Mouse (Mus musculus): ENCODE measurements at regions not wholly inside any gene's neighbourhood (a gene's known extent, or its start where the extent isn't known, plus 50 kb on each side); places are given as distances from the start of the nearest gene placed in this dataset.
A peak's percentile ranks its signal among the peaks of the same experiment; 100 is the strongest.

DNA sequence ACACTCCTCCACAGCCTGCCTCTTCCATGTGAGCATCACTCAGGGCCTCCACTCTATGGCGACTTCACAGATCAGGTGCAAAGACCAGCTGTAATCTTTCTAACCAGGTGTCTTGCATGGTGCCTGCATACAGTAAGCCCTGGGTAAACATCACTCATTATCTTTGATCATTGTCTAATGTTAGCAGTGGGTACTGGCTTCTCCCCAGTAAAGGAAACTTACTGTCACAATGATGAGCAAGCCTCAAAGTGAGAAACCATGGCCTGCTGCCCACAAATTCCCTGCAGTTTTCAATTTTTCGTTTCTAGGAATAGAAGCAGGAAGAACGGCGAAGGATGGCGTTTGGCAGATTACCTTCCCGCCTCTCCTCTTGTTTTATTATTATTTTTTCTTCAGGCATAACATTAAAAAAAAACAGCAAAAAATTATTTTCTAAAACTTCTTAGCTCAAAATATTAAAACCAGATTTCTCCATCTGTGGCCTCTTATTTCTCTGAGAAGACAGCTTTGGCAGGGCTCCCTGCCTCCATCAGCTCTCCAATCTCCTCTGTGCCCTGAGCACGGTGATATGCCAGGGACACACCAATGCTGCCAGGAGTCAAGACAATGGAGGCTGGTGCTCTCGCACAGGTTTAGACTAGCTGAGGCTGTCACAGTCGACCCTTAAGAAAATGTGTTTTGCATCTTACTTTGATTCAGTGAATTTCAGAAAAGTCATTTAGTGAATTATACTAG is 169.2 kb upstream of the Cxcl12 start:
- DNase-seq (ENCODE audit: extremely low spot score in 1 of 2, low spot score in 1 of 2): peak in 1 of 2 experiments; percentile 71

DNA sequence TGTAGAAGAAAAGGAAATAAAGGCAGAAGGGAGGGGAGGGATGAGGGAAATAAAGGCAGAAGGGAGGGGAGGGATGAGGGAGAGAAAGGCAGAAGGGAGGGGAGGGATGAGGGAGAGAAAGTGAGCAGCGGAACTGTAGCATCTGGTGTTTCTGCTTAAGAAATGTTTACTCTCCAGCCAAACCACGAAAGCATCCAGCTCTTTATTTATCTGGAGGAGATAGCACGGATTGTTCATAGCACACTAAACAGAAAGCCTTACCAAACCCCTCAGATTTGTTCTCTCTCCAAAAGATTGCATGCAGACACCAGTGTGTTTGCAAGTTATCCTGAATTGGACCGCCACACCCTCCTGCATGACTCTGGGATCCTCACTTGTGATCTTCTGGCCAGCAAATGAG is 168.4 kb upstream of the Cxcl12 start:
- DNase-seq (ENCODE audit: extremely low spot score in 1 of 2, low spot score in 1 of 2): no peak

DNA sequence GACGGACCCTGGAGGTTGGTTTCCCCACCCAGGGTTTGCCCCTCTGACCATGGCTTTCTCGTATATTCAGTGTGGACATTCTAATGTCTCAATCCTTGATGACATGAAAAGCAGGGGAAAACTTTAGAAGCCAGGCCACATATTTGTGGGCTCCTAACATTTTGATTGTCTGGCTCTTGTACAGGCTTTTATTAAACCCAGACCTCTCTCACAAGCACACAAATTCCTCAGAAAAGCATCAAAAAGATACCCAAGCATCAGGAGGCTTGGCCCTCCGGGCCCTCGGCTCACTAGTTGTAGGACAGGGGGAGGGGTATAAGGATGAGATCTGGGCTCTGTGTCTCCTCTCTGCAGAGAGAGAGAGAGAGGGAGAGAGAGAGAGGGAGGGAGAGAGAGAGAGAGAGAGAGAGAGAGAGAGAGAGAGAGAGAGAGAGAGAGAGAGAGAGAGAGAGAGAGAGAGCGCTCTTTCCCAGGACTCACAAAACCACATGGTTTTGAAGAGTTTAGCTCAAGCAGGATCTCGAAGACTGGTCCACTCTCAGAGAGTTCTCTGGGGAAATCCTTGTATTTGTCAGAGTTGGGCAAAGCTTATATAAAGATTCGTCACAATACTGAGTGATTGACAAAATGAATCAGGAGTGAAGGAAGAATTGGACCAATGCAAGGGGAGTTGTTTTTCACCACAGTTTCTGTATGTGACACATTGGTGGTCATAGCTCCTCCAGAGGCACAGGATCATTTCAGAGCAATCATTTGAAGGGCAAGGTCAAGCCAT is 167.2 kb upstream of the Cxcl12 start:
- no peak for DNase-seq (ENCODE audit: extremely low spot score in 1 of 2, low spot score in 1 of 2)

DNA sequence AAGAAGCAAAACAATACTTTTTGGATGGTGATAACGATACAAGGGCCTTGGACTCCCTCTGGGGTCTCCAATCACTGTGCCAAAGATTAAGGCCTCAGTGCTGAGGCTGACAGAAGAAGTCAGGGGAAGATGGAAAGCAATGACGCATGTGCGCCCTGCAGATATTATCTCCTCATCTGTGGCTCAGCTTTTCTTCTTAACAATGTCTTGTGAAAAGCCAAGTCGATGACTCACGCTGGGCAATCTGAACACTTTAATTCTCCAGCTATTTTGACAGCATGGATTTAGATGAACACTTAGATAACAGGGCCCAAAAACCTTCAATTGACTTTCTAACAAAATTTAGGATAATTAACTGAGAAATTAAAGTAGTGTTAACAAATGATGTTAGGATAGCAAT is 155.7 kb upstream of the Cxcl12 start:
- DNase-seq (ENCODE audit: extremely low spot score in 1 of 2, low spot score in 1 of 2): no peak

DNA sequence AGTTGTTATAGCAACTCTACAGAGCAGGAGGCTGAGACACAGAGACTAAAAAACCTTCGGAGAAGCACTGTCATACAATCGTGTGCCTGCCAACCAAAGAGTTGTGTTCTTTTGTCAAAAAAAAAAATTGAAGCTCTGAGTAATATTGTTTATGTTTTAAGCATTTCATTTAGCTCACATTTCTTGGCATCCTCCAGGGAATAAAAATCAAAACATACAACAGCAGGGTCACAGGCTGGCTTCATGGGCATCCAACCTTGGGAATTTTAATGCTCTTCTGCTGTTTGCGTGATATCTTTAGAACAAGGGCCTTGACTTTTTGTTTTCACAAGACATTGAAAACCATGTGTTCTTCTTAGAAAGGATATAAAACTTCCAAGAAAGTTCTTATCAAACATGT is 152.9 kb upstream of the Cxcl12 start:
- DNase-seq (ENCODE audit: extremely low spot score in 1 of 2, low spot score in 1 of 2): no peak

DNA sequence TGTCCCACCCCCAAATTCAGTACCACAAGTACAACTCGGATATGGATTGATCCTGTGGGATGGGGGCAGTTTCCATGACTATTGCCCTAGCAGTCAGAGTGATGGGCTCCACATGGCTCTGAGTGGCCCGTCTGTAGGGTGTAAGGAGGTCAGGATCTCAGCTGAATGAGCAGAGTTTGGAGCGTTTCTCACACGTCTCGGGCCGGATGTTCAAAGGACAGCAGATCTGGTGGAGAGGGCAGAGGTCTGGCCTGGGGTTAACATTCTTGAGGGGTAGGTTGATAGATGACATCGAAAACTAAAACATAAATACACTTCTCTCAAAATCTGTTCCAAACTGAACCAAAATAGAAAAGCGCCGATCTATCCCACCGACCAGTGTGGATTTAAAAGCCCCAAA is 146.5 kb upstream of the Cxcl12 start:
- DNase-seq (ENCODE audit: extremely low spot score in 1 of 2, low spot score in 1 of 2): no peak

DNA sequence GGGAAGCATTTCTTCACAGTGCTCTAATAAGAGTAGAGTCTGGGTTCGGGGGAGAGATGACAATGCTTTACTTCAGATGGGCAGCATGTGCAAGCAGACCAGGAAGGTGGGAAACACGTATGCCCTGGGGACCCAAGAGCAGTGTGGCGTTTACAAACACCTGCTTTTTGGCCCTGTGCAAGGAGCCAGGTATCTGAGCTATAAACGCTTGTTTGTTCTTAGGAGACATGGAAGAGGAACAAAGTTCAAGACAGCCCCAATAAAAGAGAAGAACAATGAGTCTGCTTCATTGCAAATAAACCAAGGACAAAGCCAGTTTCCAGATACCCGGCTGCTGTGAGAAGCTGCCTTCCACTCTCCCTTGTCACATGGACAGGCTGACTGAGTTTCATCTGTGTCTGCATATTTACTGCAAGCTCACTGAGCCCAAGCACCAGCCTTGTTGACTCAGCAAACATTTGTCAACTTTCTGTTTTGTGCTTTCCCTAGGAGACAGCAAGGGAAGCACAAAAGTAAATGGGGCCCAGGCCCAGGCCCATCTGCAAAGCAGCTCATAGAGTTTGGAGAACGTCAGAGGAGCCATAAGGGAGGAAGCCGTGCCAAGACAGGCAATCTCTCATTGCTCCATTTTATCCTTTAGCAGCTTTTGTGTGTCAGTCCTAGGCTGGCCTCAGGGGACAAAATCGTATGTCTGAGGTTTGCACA is 136.1 kb upstream of the Cxcl12 start:
- no peak for DNase-seq (ENCODE audit: extremely low spot score in 1 of 2, low spot score in 1 of 2)

DNA sequence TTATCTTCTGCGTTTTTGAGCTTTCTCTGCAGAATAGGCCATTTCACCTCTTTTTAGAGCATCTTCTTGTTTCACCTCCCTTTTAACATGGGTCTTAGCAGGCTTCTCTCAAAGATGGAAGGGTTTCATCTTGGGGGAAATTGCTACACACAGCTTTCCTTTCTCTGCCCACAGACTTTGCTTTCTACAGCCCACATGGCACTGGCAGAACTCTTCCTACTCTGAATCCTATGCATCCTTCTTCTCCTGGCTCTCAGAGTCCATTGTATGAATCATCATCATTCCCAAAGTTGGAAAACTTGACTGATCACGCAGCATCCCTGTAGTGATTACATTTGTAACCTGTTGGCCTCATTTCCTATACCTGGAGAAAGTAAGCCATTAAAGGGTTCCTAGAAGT is 124.6 kb upstream of the Cxcl12 start:
- DNase-seq (ENCODE audit: extremely low spot score in 1 of 2, low spot score in 1 of 2): peak in 1 of 2 experiments; percentile 4

DNA sequence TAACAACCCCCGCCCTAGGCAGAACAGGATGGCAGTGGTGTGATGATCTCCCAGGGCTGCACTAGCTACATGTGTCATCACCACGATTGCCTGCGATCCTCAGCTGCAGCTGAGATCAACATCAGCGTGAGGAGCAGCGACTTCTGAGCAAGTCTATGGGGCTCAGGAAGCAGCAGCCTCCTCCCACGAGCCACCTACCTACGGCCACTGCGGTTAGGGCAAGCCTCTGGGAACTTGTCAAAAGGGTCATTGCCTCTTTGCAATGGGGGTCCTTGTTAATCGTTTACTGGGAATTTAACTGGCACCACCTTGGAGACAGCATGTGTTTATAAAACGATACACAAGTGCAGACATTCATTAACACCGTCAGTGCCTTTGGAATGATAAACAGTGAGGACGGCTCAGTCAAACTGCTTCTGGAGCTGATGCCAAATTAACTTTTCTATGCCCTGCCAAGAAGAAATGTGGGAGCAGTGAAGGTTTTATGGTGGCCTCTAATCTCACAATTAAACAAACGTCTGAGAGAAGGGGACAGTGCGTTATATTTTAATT is 118.8 kb upstream of the Cxcl12 start:
- no peak for DNase-seq (ENCODE audit: extremely low spot score in 1 of 2, low spot score in 1 of 2)

DNA sequence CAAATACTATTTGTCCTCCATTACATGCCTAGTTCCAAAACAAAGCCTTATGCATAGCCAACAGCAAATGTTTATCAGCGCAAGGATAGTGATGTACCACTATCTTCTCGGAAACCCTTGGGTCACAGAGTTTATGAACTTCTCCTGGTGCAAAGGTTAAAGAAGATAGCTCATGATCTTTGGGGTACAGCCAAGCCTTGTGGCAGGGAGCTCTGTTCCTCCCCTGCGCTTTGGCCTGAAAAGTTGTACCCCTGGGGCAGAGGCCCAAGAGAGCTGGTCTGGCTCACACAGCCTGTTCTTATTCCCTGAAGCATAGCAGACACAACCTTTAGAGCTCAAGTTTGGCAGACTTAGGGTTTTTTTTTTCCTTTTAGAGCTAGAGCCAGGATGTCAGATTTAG is 107.6 kb upstream of the Cxcl12 start:
- DNase-seq (ENCODE audit: extremely low spot score in 1 of 2, low spot score in 1 of 2): no peak

DNA sequence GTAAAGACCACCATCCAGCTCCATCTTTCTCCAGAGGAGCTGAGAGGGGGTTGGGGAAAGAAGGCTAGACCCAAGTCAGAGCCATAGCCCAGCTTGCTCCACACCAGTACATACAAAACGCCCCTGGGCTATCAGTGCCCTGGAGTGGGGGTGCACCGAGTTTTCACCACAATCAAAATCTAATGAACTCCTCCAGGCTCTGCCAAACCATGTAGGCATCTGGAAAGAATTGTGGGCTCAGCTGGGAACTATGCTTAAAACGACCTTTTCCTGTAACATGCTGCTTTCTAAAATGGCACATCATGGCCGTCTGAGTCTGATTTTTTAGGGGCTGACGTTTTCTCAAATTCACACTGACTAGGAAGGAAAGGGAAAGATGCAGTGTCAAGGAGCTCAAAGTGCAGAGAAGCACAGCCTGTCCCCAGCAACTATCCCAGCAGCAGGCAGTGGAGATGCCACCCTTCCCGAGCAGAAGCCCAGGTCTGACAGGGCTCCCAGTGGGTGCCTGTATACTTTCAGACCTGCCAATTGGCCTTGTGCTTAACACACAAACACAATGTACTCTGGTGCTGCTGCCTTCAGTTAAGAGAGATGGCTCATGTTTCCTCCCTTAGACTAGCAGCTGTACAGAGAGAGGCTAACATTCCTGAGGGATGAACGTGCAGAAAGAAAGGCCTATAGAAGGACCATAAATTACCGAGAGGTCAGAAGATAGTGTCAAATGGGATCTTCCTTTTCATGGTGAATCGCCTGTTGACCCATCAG is 100.6 kb upstream of the Cxcl12 start:
- DNase-seq (ENCODE audit: extremely low spot score in 1 of 2, low spot score in 1 of 2): no peak

DNA sequence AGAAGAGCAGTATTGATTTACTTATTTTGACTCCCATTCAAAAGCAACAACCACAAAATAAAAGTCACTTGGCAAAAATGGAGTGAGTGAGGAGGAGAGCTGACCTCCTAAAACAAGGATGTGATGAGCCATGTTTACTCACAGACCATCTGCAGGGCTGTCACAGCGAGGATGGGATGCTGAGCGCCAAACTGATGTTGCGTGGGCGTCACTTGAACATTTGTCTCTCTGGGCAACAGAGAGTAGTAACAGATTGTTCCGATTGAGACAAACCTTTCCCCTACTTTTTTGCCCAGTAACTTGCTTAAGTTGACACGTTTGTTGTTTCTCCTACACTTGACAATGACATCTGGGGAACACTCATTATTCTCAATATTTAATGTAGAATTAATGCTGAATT is 97.0 kb upstream of the Cxcl12 start:
- peak; percentile 74 to 80 for DNase-seq (ENCODE audit: extremely low spot score in 1 of 2, low spot score in 1 of 2)

DNA sequence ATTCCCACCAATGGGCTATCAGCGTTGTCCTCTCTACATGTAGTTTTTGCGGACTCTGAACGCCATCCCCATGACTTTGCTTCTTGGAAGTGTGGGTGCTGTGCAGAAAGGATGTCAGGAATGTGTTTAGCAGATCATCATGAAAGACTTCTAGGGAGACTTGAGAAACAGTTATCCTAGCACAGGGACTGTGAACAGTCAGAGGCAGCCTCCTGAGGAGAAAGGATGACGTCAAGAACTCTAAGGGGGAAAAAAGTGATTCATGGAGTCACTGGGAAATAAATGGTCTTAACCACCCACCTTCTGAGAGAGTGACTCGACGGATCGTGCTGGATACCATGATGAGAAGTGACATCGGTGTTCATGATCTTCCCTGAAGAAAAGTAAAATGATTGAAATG is 96.5 kb upstream of the Cxcl12 start:
- DNase-seq (ENCODE audit: extremely low spot score in 1 of 2, low spot score in 1 of 2): peak in 1 of 2 experiments; percentile 48

DNA sequence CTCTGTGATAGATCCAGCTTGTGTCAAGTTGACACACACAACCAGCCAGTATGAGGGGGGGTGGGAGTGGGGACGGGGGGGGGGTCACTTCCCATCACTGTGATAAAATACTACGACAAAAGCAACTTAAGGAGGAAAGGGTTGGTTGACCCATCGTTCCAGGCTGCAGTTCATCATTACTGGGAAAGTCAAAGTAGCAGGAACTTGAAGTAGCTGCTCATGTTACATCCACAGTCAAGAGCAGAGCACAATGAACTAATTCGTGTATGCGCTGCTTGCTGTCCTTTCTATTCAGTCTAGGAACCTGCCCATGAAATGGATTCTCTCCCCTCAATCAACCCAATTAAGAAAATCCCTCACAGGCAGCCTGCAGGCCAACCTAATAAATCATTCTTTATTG is 88.8 kb upstream of the Cxcl12 start:
- no peak for DNase-seq (ENCODE audit: extremely low spot score in 1 of 2, low spot score in 1 of 2)

DNA sequence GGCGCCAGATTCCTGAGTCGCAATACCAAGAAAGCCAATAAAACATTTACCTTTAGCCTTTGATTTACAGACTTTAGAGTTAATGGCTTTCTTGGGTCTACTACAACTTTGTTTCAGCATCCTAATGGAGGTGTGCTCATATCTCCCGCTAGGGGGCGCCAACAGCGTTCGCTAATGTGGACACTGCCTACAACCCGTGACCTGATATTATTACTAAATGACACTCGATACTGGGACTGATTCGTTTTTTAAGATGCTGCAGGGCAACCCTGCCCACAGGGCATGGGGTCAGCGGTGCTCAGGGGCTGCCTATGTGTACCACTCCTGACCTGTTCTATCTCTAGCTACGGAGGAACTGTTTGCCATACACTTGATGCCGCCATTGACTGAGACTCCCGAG is 87.4 kb upstream of the Cxcl12 start:
- no peak for DNase-seq (ENCODE audit: extremely low spot score in 1 of 2, low spot score in 1 of 2)

DNA sequence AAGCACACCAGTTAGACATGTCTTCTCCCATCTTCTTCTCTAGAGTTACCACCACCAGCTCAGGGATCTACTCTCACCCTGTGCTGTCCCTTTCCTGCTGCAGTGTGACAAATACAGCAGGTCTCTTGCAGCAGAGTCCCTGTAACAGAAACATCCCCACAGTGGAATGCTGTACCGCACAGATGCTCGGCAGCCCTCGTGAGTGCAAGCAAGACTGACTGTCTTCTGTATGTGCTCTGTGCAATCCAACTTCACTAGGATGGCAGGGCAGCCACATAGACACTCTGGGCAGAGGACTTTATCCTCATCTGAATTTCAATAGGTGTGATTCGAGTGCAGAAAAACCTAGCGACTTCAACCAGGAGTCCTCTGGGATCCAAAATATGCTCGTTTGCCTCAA is 84.1 kb upstream of the Cxcl12 start:
- no peak for DNase-seq (ENCODE audit: extremely low spot score in 1 of 2, low spot score in 1 of 2)

DNA sequence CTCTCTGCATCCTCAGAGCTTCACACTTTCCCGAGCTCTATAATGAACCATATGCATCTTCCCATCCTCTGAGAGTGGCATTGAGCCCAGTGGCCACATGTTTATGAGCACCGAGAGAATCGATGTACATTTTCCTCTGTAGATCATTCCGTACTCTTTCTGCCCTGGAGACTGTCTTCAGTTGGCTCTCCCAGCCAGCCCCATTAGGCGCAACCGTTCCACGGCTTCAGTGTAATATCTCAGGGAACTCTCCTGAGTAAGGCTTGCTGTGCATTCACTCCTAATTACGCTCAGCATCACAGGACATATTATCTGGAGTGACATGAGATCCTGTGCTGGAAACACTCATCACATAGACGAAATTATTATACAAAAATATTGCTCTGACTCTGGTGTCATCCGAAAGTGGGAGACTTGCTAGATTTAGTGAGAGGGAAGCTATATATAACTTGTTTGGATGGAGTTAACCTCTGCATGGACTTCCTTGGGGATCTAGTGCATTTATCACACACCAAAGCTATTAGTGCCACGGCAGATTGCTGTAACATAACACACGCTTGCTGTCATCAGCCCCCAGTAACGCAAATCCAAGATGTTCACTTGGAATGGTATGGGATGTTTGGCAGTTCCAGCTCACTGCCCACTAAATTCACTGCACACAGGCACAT is 83.4 kb upstream of the Cxcl12 start:
- DNase-seq (ENCODE audit: extremely low spot score in 1 of 2, low spot score in 1 of 2): no peak

DNA sequence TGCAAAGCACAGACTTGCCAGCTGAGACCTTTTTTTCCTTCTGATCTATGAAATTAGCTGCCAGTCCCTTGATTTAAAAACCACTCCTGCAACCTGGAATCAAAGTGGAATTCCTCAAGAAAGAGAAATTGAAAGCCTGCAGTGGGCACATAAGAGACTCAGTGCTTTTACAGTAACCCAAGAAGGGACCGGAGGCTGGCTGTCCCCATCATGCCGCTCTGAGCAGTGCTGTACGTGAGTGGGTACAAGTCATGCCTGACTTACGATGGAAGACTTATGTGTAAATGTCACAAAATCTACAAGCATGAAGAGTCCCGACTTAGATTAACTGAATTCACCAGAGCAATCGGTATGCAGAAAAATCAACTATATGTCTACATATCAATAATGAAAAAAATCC is 73.6 kb upstream of the Cxcl12 start:
- DNase-seq (ENCODE audit: extremely low spot score in 1 of 2, low spot score in 1 of 2): no peak

DNA sequence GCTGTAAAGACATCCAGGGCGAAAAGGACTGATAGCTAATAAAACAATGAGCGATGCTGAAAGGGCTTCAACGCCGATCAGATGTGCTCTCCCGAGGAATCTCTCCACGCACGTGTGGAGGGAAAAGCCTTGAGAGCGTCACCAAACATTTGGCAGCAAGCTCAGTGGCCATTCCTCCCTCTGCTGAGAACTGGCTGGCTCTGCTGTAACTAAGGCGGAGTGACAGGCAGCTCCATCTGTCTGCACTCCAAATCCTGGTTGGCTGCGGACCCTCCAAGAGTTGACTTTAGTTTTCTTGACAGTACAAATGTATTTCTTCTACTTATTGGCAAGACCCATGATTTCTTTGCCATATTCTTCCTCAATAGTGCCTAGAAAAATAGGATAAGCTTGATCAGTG is 68.5 kb upstream of the Cxcl12 start:
- no peak for DNase-seq (ENCODE audit: extremely low spot score in 1 of 2, low spot score in 1 of 2)

DNA sequence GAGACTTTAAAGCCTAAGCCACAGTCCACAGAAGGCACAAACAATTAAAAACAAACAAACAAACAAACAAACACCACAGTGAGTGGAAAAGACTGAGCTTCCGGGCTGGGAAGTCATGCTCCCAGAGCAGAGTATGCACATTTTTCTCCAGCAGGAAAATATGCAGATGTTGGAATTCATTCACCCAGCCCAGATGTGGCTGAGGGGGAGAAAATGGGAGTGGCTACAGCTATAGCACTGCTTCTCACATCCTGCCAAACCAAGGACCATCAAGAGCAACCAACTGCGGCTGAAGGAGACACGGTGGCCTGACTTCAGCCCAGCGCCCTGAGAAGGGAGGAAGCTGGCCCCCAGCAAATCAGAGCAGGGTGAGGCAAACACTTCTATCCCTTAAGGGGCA is 65.6 kb upstream of the Cxcl12 start:
- no peak for DNase-seq (ENCODE audit: extremely low spot score in 1 of 2, low spot score in 1 of 2)

All from frontal cortex, adult 2 months (tissue).